Mouse (Mus musculus) hindbrain, embryonic 16.5 days (tissue): ENCODE data around the gene Adcy5. TPM values are rescaled to one million over a fixed set of nuclear protein-coding genes. Genes with fewer than 3 reads are reported as not detected.
A peak's percentile ranks its signal among the peaks of the same experiment; 100 is the strongest.

Experiments used
- ATAC-seq: fragments of 200-750 bp; cut with Nextera tagmentation; 2 replicates; pipeline ENCODE4 v1.8.0; 2017; ENCODE audit warnings: moderate TSS enrichment, moderate library complexity
- H3K27ac ChIP-seq: fragments of 300-500 bp; sonication (generic); 2 replicates; pipeline ENCODE4 v1.5.1; 2014; ENCODE audit warnings: low read depth, mild to moderate bottlenecking, control low read depth, low read length, moderate library complexity
- H3K27me3 ChIP-seq: fragments of 300-500 bp; sonication (generic); replicated peaks from 2 replicates; pipeline ENCODE4 v1.6.1; 2014; ENCODE audit warnings: low read length; ENCODE audit not compliant: control insufficient read depth, insufficient read depth
- H3K36me3 ChIP-seq: fragments of 300-500 bp; sonication (generic); 2 replicates; pipeline ENCODE4 v1.6.1; 2014; ENCODE audit warnings: mild to moderate bottlenecking, low read length, moderate library complexity, mixed read lengths; ENCODE audit not compliant: control insufficient read depth, insufficient read depth
- H3K4me1 ChIP-seq: fragments of 300-500 bp; sonication (generic); 2 replicates; pipeline ENCODE4 v1.6.1; 2014; ENCODE audit warnings: low read depth, low read length; ENCODE audit not compliant: control insufficient read depth, insufficient read depth
- H3K4me2 ChIP-seq: fragments of 300-500 bp; sonication (generic); 2 replicates; pipeline ENCODE4 v1.6.1; 2014; ENCODE audit warnings: mild to moderate bottlenecking, low read length, control low read depth, moderate library complexity
- H3K4me3 ChIP-seq: fragments of 300-500 bp; sonication (generic); 2 replicates; pipeline ENCODE4 v1.5.1; 2014; ENCODE audit warnings: mild to moderate bottlenecking, low read length, control low read depth, moderate library complexity
- H3K9ac ChIP-seq: fragments of 300-500 bp; sonication (generic); 2 replicates; pipeline ENCODE4 v1.6.1; 2014; ENCODE audit warnings: low read depth, mild to moderate bottlenecking, control low read depth, low read length, moderate library complexity
- H3K9me3 ChIP-seq: fragments of 300-500 bp; sonication (generic); 2 replicates; pipeline ENCODE4 v1.6.1; 2014; ENCODE audit warnings: mild to moderate bottlenecking, low read length, moderate library complexity; ENCODE audit not compliant: control insufficient read depth
- WGBS: fragments of 180-500 bp; shearing (Covaris S2); extraction: QIAGEN DNeasy Blood & Tissue Kit; methylation state at CpG from one replicate; pipeline ENCODE4 v1.1.7; 2014; 5-methylcytosine and 5-hydroxymethylcytosine counted together
- polyA plus RNA-seq: library from polyadenylated mRNA; unstranded; fragments of >200 nt; fragmentation: Nextera tagmentation; extraction: Ambion mirVana; gene quantifications from 2 replicates; pipeline ENCODE4 v1.2.1, GENCODE M21; 2015

Adcy5 gene
- polyA plus RNA-seq, 1 experiment from 2014 or later, result 7.2 TPM

GRCm38 (mm10) chr16:35206426-35206825, 51.7 kb downstream of the Adcy5 start:
- Histone ChIP-seq H3K4me1 (peaks cover 14% of the 10 kb centered on the region), H3K9me3 (no peaks in the 10 kb centered on the region), H3K36me3 (no peaks in the 10 kb centered on the region), H3K4me2 (no peak overlapping the region), H3K27ac (0 out of 2 replicates have a peak overlapping the region, but pooled peaks have one; percentile 17), H3K4me3 (no peak overlapping the region), H3K27me3 (no peaks in the 10 kb centered on the region), H3K9ac (no peak overlapping the region)
- no peak for ATAC-seq
- 81% methylated on average over 6 of the region's 6 CpGs for WGBS

GRCm38 (mm10) chr16:35208796-35209195, 54.1 kb downstream of the Adcy5 start:
- Histone ChIP-seq H3K36me3 (no peaks in the 10 kb centered on the region), H3K9ac (no peak overlapping the region), H3K27ac (no peak overlapping the region), H3K4me3 (no peak overlapping the region), H3K4me1 (peaks cover 14% of the 10 kb centered on the region), H3K9me3 (no peaks in the 10 kb centered on the region), H3K27me3 (no peaks in the 10 kb centered on the region), H3K4me2 (no peak overlapping the region)
- WGBS, result 56% methylated on average over 3 of the region's 3 CpGs
- ATAC-seq, result no peak

- no peak overlapping the region for H3K4me2 ChIP-seq
- H3K9ac ChIP-seq, result no peak overlapping the region
- H3K4me3 ChIP-seq, result no peak overlapping the region
- H3K36me3 ChIP-seq, result no peaks in the 10 kb centered on the region
- WGBS, result 81% methylated on average over 5 of the region's 5 CpGs
- H3K27ac ChIP-seq, result no peak overlapping the region
- H3K27me3 ChIP-seq, result no peaks in the 10 kb centered on the region
- ATAC-seq, result no peak
- peaks cover 14% of the 10 kb centered on the region for H3K4me1 ChIP-seq
- no peaks in the 10 kb centered on the region for H3K9me3 ChIP-seq
These were observed 55.1 kb downstream of the Adcy5 start for GRCm38 (mm10) chr16:35209753-35210152.

- H3K4me3 ChIP-seq, result no peak overlapping the region
- no peak overlapping the region for H3K4me2 ChIP-seq
- no peak overlapping the region for H3K27ac ChIP-seq
- H3K36me3 ChIP-seq, result no peaks in the 10 kb centered on the region
- 59% methylated on average over 7 of the region's 7 CpGs for WGBS
- ATAC-seq, result no peak
- H3K4me1 ChIP-seq, result peaks cover 4% of the 10 kb centered on the region
- H3K9me3 ChIP-seq, result no peaks in the 10 kb centered on the region
- no peaks in the 10 kb centered on the region for H3K27me3 ChIP-seq
- no peak overlapping the region for H3K9ac ChIP-seq
These were observed 60.4 kb downstream of the Adcy5 start for GRCm38 (mm10) chr16:35215047-35215446.

GRCm38 (mm10) chr16:35215498-35215897, 60.8 kb downstream of the Adcy5 start:
- H3K4me2 ChIP-seq, result no peak overlapping the region
- H3K9me3 ChIP-seq, result no peaks in the 10 kb centered on the region
- H3K27ac ChIP-seq, result peak overlapping the region; percentile 23; the same call in 1 of the 2 replicates
- 50% methylated on average over 5 of the region's 5 CpGs for WGBS
- no peak overlapping the region for H3K4me3 ChIP-seq
- H3K9ac ChIP-seq, result no peak overlapping the region
- ATAC-seq, result no peak
- peaks cover 4% of the 10 kb centered on the region for H3K4me1 ChIP-seq
- H3K36me3 ChIP-seq, result no peaks in the 10 kb centered on the region
- H3K27me3 ChIP-seq, result no peaks in the 10 kb centered on the region

- Histone ChIP-seq H3K36me3 (no peaks in the 10 kb centered on the region), H3K4me1 (peaks cover 4% of the 10 kb centered on the region), H3K4me3 (no peak overlapping the region), H3K9me3 (no peaks in the 10 kb centered on the region), H3K4me2 (no peak overlapping the region), H3K9ac (no peak overlapping the region), H3K27me3 (no peaks in the 10 kb centered on the region), H3K27ac (no peak overlapping the region)
- WGBS, result 72% methylated on average over 6 of the region's 6 CpGs
- ATAC-seq, result peak; percentile 51; the same call in 1 of the 2 replicates
These were observed 62.3 kb downstream of the Adcy5 start for GRCm38 (mm10) chr16:35216826-35217491.

DNA sequence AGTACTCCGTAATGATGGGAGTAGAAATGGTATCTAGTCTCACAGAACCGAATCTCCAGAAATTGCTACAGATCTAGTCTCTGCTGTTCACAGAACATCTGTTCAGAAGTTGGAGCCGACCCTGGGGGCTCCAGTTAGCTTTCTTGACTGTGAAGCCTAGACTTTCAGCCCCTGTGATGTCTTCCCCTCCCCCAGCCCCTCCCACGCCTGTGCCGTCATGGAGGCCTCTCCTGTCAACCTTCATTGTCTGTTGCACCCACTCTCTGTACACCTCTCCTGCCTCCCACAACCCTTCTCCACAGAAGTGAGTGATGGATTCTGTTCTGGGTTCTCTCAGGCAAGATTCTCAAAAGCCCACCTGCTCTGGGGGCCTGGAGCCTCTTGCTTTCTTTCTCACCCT, 65.7 kb downstream of the Adcy5 start:
- Histone ChIP-seq H3K4me3 (no peak overlapping the region), H3K4me2 (no peak overlapping the region)

DNA sequence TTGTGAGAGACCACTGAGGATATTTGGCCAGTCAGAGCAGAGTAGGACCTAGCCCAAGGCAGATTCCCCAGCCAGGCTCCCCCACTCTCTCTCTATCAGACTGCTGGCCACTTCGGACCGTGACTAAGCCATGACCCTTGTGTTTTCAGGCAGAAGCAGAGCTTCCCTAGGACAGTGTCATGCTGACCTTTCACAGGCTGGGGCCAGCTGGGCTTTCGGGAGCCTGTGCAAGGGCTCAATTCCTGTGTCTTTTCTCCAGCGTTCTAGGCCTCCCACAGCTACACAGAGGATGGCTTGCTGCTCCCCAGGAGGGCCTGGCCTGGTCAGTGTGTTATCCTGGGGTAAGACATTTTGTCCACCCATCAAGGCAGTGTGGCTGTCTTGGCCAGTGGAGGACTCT, 66.9 kb downstream of the Adcy5 start:
- H3K27ac ChIP-seq, result no peak overlapping the region
- H3K9ac ChIP-seq, result no peak overlapping the region
- ATAC-seq, result no peak
- no peak overlapping the region for H3K4me3 ChIP-seq
- H3K36me3 ChIP-seq, result no peaks in the 10 kb centered on the region
- no peaks in the 10 kb centered on the region for H3K9me3 ChIP-seq
- H3K27me3 ChIP-seq, result no peaks in the 10 kb centered on the region
- H3K4me2 ChIP-seq, result no peak overlapping the region
- WGBS, result 47% methylated on average over 4 of the region's 4 CpGs
- peaks cover 4% of the 10 kb centered on the region for H3K4me1 ChIP-seq

More for the DNA sequence above, 65.7 kb downstream of the Adcy5 start:
- Histone ChIP-seq H3K36me3 (no peaks in the 10 kb centered on the region), H3K9me3 (no peaks in the 10 kb centered on the region), H3K27me3 (no peaks in the 10 kb centered on the region), H3K9ac (no peak overlapping the region), H3K27ac (no peak overlapping the region), H3K4me1 (peaks cover 8% of the 10 kb centered on the region)
- WGBS, result 64% methylated on average over 5 of the region's 5 CpGs
- ATAC-seq, result no peak

- Histone ChIP-seq H3K36me3 (no peaks in the 10 kb centered on the region), H3K4me1 (peaks cover 4% of the 10 kb centered on the region), H3K4me2 (peak overlapping the region; percentile 7; the same call in 1 of the 2 replicates), H3K27ac (peak overlapping the region; percentile 50; the same call in 1 of the 2 replicates), H3K9ac (no peak overlapping the region), H3K27me3 (no peaks in the 10 kb centered on the region), H3K9me3 (no peaks in the 10 kb centered on the region), H3K4me3 (no peak overlapping the region)
- peak; percentile 61; the same call in 1 of the 2 replicates for ATAC-seq
- WGBS, result 59% methylated on average over 4 of the region's 4 CpGs
These were observed 69.3 kb downstream of the Adcy5 start for GRCm38 (mm10) chr16:35223930-35224329.
